Mouse (Mus musculus) embryonic facial prominence, embryonic 13.5 days (tissue): ENCODE data around the gene Wdr34. TPM values are rescaled to one million over a fixed set of nuclear protein-coding genes. Genes with fewer than 3 reads are reported as not detected.

ENCODE experiments used
- ATAC-seq: fragments of 200-750 bp; cut with Nextera tagmentation; 2 replicates; pipeline ENCODE4 v1.8.0; 2017; ENCODE audit warnings: low read depth; ENCODE audit not compliant: insufficient number of reproducible peaks, insufficient read depth, low FRiP score, low TSS enrichment
- H3K27ac ChIP-seq: fragments of 300-500 bp; sonication (generic); 2 replicates; pipeline ENCODE4 v1.5.1; 2015; ENCODE audit warnings: moderate library complexity, mild to moderate bottlenecking, inconsistent platforms
- H3K27me3 ChIP-seq: fragments of 300-500 bp; sonication (generic); 2 replicates; pipeline ENCODE4 v1.6.1; 2015; ENCODE audit warnings: mild to moderate bottlenecking, inconsistent platforms
- H3K36me3 ChIP-seq: fragments of 300-500 bp; sonication (generic); 2 replicates; pipeline ENCODE4 v1.6.1; 2015; ENCODE audit warnings: mild to moderate bottlenecking, inconsistent platforms
- H3K4me1 ChIP-seq: fragments of 300-500 bp; sonication (generic); 2 replicates; pipeline ENCODE4 v1.6.1; 2015; ENCODE audit warnings: inconsistent platforms
- H3K4me2 ChIP-seq: fragments of 300-500 bp; sonication (generic); 2 replicates; pipeline ENCODE4 v1.6.1; 2015; ENCODE audit warnings: moderate library complexity, mild to moderate bottlenecking, inconsistent platforms
- H3K4me3 ChIP-seq: fragments of 300-500 bp; sonication (generic); 2 replicates; pipeline ENCODE4 v1.5.1; 2015; ENCODE audit warnings: mild to moderate bottlenecking, inconsistent platforms
- H3K9ac ChIP-seq: fragments of 300-500 bp; sonication (generic); 2 replicates; pipeline ENCODE4 v1.6.1; 2015; ENCODE audit warnings: mild to moderate bottlenecking, inconsistent platforms
- H3K9me3 ChIP-seq: fragments of 300-500 bp; sonication (generic); 2 replicates; pipeline ENCODE4 v1.6.1; 2016; ENCODE audit warnings: inconsistent platforms
- WGBS: fragments of 180-500 bp; shearing (Covaris S2); methylation state at CpG from one replicate; pipeline ENCODE4 v1.1.7; 2015; ENCODE audit warnings: mixed read lengths; 5-methylcytosine and 5-hydroxymethylcytosine counted together
- polyA plus RNA-seq: library from polyadenylated mRNA; unstranded; fragments of >200 nt; fragmentation: Nextera tagmentation; extraction: Ambion mirVana; gene quantifications from 2 replicates; pipeline ENCODE4 v1.2.1, GENCODE M21; 2015

The Wdr34 gene
- polyA plus RNA-seq, 1 experiment from 2014 or later = 46.9 TPM

GRCm38 (mm10) chr2:30049831-30050230 is 1.1 kb upstream of the Wdr34 start:
- no peak overlapping the region for H3K4me2 ChIP-seq
- H3K9ac ChIP-seq = no peak overlapping the region
- H3K4me3 ChIP-seq = no peak overlapping the region
- H3K36me3 ChIP-seq = peaks cover 9% of the 10 kb centered on the region
- no peaks in the 10 kb centered on the region; the same call in 1 of the 2 replicates for H3K9me3 ChIP-seq
- no peak for ATAC-seq
- WGBS = 91% methylated on average over 3 of the region's 3 CpGs
- H3K27ac ChIP-seq = no peak overlapping the region
- H3K4me1 ChIP-seq = peaks cover 9% of the 10 kb centered on the region; the same call in 1 of the 2 replicates
- H3K27me3 ChIP-seq = no peaks in the 10 kb centered on the region

- peak overlapping the region; percentile 74 for H3K4me3 ChIP-seq
- no peak for ATAC-seq
- peak overlapping the region; percentile 66 for H3K4me2 ChIP-seq
- peaks cover 13% of the 10 kb centered on the region for H3K36me3 ChIP-seq
- peak overlapping the region; percentile 86 for H3K9ac ChIP-seq
- H3K9me3 ChIP-seq = no peaks in the 10 kb centered on the region; the same call in 1 of the 2 replicates
- WGBS = 62% methylated on average over 11 of the region's 11 CpGs
- H3K27ac ChIP-seq = peak overlapping the region; percentile 91
- peaks cover 4% of the 10 kb centered on the region; the same call in 1 of the 2 replicates for H3K4me1 ChIP-seq
- H3K27me3 ChIP-seq = no peaks in the 10 kb centered on the region
Measured at GRCm38 (mm10) chr2:30048101-30048501, 580 bp downstream of the Wdr34 start.

- Histone ChIP-seq H3K27ac (no peak overlapping the region), H3K27me3 (no peaks in the 10 kb centered on the region), H3K36me3 (peaks cover 13% of the 10 kb centered on the region), H3K9ac (no peak overlapping the region), H3K4me1 (peaks cover 13% of the 10 kb centered on the region; the same call in 1 of the 2 replicates), H3K4me2 (0 out of 2 replicates have a peak overlapping the region, but pooled peaks have one; percentile 66), H3K9me3 (no peaks in the 10 kb centered on the region; the same call in 1 of the 2 replicates), H3K4me3 (no peak overlapping the region)
- 94% methylated on average over 6 of the region's 6 CpGs for WGBS
- no peak for ATAC-seq
Measured at GRCm38 (mm10) chr2:30047127-30047526, 1.6 kb downstream of the Wdr34 start.

- ATAC-seq = no peak
- H3K4me3 ChIP-seq = no peak overlapping the region
- H3K9me3 ChIP-seq = no peaks in the 10 kb centered on the region; the same call in 1 of the 2 replicates
- H3K36me3 ChIP-seq = peaks cover 17% of the 10 kb centered on the region
- H3K4me1 ChIP-seq = peaks cover 15% of the 10 kb centered on the region; the same call in 1 of the 2 replicates
- H3K27ac ChIP-seq = no peak overlapping the region
- no peak overlapping the region for H3K9ac ChIP-seq
- no peaks in the 10 kb centered on the region for H3K27me3 ChIP-seq
- WGBS = 89% methylated on average over 5 of the region's 5 CpGs
- no peak overlapping the region for H3K4me2 ChIP-seq
Measured at GRCm38 (mm10) chr2:30044550-30044949, 4.1 kb downstream of the Wdr34 start.

GRCm38 (mm10) chr2:30042445-30042844 is 6.2 kb downstream of the Wdr34 start:
- H3K27me3 ChIP-seq = no peaks in the 10 kb centered on the region
- peaks cover 10% of the 10 kb centered on the region; the same call in 1 of the 2 replicates for H3K4me1 ChIP-seq
- H3K4me3 ChIP-seq = no peak overlapping the region
- no peak overlapping the region for H3K9ac ChIP-seq
- no peaks in the 10 kb centered on the region; the same call in 1 of the 2 replicates for H3K9me3 ChIP-seq
- H3K4me2 ChIP-seq = no peak overlapping the region
- WGBS = 11% methylated on average over 4 of the region's 4 CpGs
- H3K27ac ChIP-seq = no peak overlapping the region
- ATAC-seq = no peak
- peaks cover 33% of the 10 kb centered on the region for H3K36me3 ChIP-seq

GRCm38 (mm10) chr2:30039687-30040086 is 9.0 kb downstream of the Wdr34 start:
- no peak overlapping the region for H3K4me2 ChIP-seq
- H3K36me3 ChIP-seq = peaks cover 42% of the 10 kb centered on the region
- H3K27me3 ChIP-seq = no peaks in the 10 kb centered on the region
- ATAC-seq = no peak
- peaks cover 10% of the 10 kb centered on the region; the same call in 1 of the 2 replicates for H3K4me1 ChIP-seq
- H3K4me3 ChIP-seq = no peak overlapping the region
- H3K9ac ChIP-seq = no peak overlapping the region
- H3K9me3 ChIP-seq = no peaks in the 10 kb centered on the region
- H3K27ac ChIP-seq = no peak overlapping the region

- Histone ChIP-seq H3K27ac (no peak overlapping the region), H3K4me3 (no peak overlapping the region), H3K9ac (no peak overlapping the region), H3K4me1 (peaks cover 10% of the 10 kb centered on the region; the same call in 1 of the 2 replicates), H3K4me2 (no peak overlapping the region), H3K9me3 (no peaks in the 10 kb centered on the region), H3K27me3 (no peaks in the 10 kb centered on the region), H3K36me3 (peaks cover 47% of the 10 kb centered on the region)
- ATAC-seq = no peak
- 92% methylated on average over 10 of the region's 10 CpGs for WGBS
Measured at GRCm38 (mm10) chr2:30038370-30038769, 10.3 kb downstream of the Wdr34 start.

- H3K36me3 ChIP-seq = peaks cover 53% of the 10 kb centered on the region
- no peak overlapping the region for H3K4me2 ChIP-seq
- peaks cover 7% of the 10 kb centered on the region; the same call in 1 of the 2 replicates for H3K4me1 ChIP-seq
- H3K27me3 ChIP-seq = no peaks in the 10 kb centered on the region
- 84% methylated on average over 2 of the region's 2 CpGs for WGBS
- H3K9ac ChIP-seq = peak overlapping the region; percentile 16; the same call in 1 of the 2 replicates
- no peak for ATAC-seq
- no peaks in the 10 kb centered on the region for H3K9me3 ChIP-seq
- no peak overlapping the region for H3K4me3 ChIP-seq
- no peak overlapping the region for H3K27ac ChIP-seq
Measured at GRCm38 (mm10) chr2:30037762-30038161, 10.9 kb downstream of the Wdr34 start.

- Histone ChIP-seq H3K27ac (no peak overlapping the region), H3K4me3 (no peak overlapping the region), H3K4me2 (no peak overlapping the region), H3K9me3 (no peaks in the 10 kb centered on the region), H3K36me3 (peaks cover 86% of the 10 kb centered on the region), H3K9ac (no peak overlapping the region), H3K27me3 (no peaks in the 10 kb centered on the region), H3K4me1 (no peaks in the 10 kb centered on the region)
- WGBS = 76% methylated on average over 6 of the region's 6 CpGs
- ATAC-seq = no peak
Measured at GRCm38 (mm10) chr2:30032957-30033356, 15.7 kb downstream of the Wdr34 start.

- H3K27ac ChIP-seq = no peak overlapping the region
- no peak overlapping the region for H3K9ac ChIP-seq
- H3K27me3 ChIP-seq = no peaks in the 10 kb centered on the region
- WGBS = 64% methylated on average over 11 of the region's 11 CpGs
- no peak overlapping the region for H3K4me2 ChIP-seq
- H3K4me3 ChIP-seq = no peak overlapping the region
- ATAC-seq = no peak
- no peaks in the 10 kb centered on the region for H3K4me1 ChIP-seq
- H3K36me3 ChIP-seq = peaks cover 86% of the 10 kb centered on the region
- no peaks in the 10 kb centered on the region for H3K9me3 ChIP-seq
Measured at GRCm38 (mm10) chr2:30032244-30032846, 16.3 kb downstream of the Wdr34 start.

GRCm38 (mm10) chr2:30026997-30027396 is 21.7 kb downstream of the Wdr34 start:
- Histone ChIP-seq H3K36me3 (peaks cover 100% of the 10 kb centered on the region), H3K27me3 (no peaks in the 10 kb centered on the region), H3K4me1 (no peaks in the 10 kb centered on the region), H3K9ac (no peak overlapping the region), H3K27ac (no peak overlapping the region), H3K4me3 (no peak overlapping the region), H3K9me3 (no peaks in the 10 kb centered on the region), H3K4me2 (no peak overlapping the region)
- ATAC-seq = no peak
- 95% methylated on average over 5 of the region's 5 CpGs for WGBS

GRCm38 (mm10) chr2:30025454-30025853 is 23.2 kb downstream of the Wdr34 start:
- peaks cover 99% of the 10 kb centered on the region for H3K36me3 ChIP-seq

More at GRCm38 (mm10) chr2:30025454-30025853, 23.2 kb downstream of the Wdr34 start:
- ATAC-seq = no peak
- Histone ChIP-seq H3K4me2 (no peak overlapping the region), H3K9ac (no peak overlapping the region), H3K27ac (no peak overlapping the region), H3K9me3 (no peaks in the 10 kb centered on the region), H3K27me3 (no peaks in the 10 kb centered on the region), H3K4me3 (no peak overlapping the region), H3K4me1 (no peaks in the 10 kb centered on the region)
- 91% methylated on average over 4 of the region's 4 CpGs for WGBS
